Mouse (Mus musculus) cerebral cortex, adult 2 months (tissue): Measurements from ENCODE around the gene Pheta1.

ENCODE experiments used
- WGBS: fragments of 180-500 bp; shearing (Covaris S2); methylation state at CpG from one replicate; pipeline ENCODE4 v1.1.7; 2018; 5-methylcytosine and 5-hydroxymethylcytosine counted together

Pheta1 gene

GRCm38 (mm10) chr5:121843138-121843905, 5.5 kb upstream of the Pheta1 start:
- WGBS, result 14% methylated on average over 17 of the region's 17 CpGs

- WGBS, result 39% methylated on average over 4 of the region's 4 CpGs
These were observed 3.4 kb upstream of the Pheta1 start for GRCm38 (mm10) chr5:121845361-121845760.

GRCm38 (mm10) chr5:121846322-121846721, 2.5 kb upstream of the Pheta1 start:
- WGBS, result 93% methylated on average over 11 of the region's 11 CpGs

GRCm38 (mm10) chr5:121847269-121847668, 1.5 kb upstream of the Pheta1 start:
- WGBS, result 90% methylated on average over 3 of the region's 3 CpGs

GRCm38 (mm10) chr5:121848035-121848519, 707 bp upstream of the Pheta1 start:
- under 1% methylated on average over 17 of the region's 17 CpGs for WGBS

- WGBS, result 44% methylated on average over 20 of the region's 20 CpGs
These were observed 930 bp downstream of the Pheta1 start for GRCm38 (mm10) chr5:121849478-121850349.

- 80% methylated on average over 9 of the region's 9 CpGs for WGBS
These were observed 4.7 kb downstream of the Pheta1 start for GRCm38 (mm10) chr5:121853368-121854051.

- WGBS, result 41% methylated on average over 10 of the region's 10 CpGs
These were observed 6.0 kb downstream of the Pheta1 start for GRCm38 (mm10) chr5:121854768-121855167.

GRCm38 (mm10) chr5:121856740-121857139, 8.0 kb downstream of the Pheta1 start:
- 79% methylated on average over 11 of the region's 11 CpGs for WGBS

- 87% methylated on average over 12 of the region's 12 CpGs for WGBS
These were observed 9.6 kb downstream of the Pheta1 start for GRCm38 (mm10) chr5:121858427-121858826.

GRCm38 (mm10) chr5:121861964-121862363, 13.2 kb downstream of the Pheta1 start:
- 58% methylated on average over 5 of the region's 5 CpGs for WGBS

- WGBS, result 23% methylated on average over 7 of the region's 11 CpGs
These were observed 15.5 kb downstream of the Pheta1 start for GRCm38 (mm10) chr5:121864330-121864729.

GRCm38 (mm10) chr5:121867963-121868362, 19.2 kb downstream of the Pheta1 start:
- WGBS, result 84% methylated on average over 5 of the region's 5 CpGs

- WGBS, result 78% methylated on average over 6 of the region's 6 CpGs
These were observed 22.0 kb downstream of the Pheta1 start for GRCm38 (mm10) chr5:121870832-121871231.

- 75% methylated on average over 13 of the region's 13 CpGs for WGBS
These were observed 22.8 kb downstream of the Pheta1 start for GRCm38 (mm10) chr5:121871515-121872030.

- 16% methylated on average over 4 of the region's 4 CpGs for WGBS
These were observed 23.4 kb downstream of the Pheta1 start for GRCm38 (mm10) chr5:121872158-121872557.

GRCm38 (mm10) chr5:121875041-121875440, 26.3 kb downstream of the Pheta1 start:
- 88% methylated on average over 12 of the region's 12 CpGs for WGBS

GRCm38 (mm10) chr5:121876901-121877300, 28.1 kb downstream of the Pheta1 start:
- 83% methylated on average over 12 of the region's 12 CpGs for WGBS

- WGBS, result 47% methylated on average over 17 of the region's 17 CpGs
These were observed 29.9 kb downstream of the Pheta1 start for GRCm38 (mm10) chr5:121878703-121879102.

- 57% methylated on average over 6 of the region's 6 CpGs for WGBS
These were observed 30.4 kb downstream of the Pheta1 start for GRCm38 (mm10) chr5:121879211-121879610.

- 81% methylated on average over 8 of the region's 8 CpGs for WGBS
These were observed 34.6 kb downstream of the Pheta1 start for GRCm38 (mm10) chr5:121883356-121883755.

GRCm38 (mm10) chr5:121889375-121889774, 40.6 kb downstream of the Pheta1 start:
- WGBS, result 47% methylated on average over 13 of the region's 13 CpGs
